Mouse (Mus musculus) olfactory bulb, adult 2 months (tissue): ENCODE measurements at regions not wholly inside any gene's neighbourhood (a gene's known extent, or its start where the extent isn't known, plus 50 kb on each side); places are given as distances from the start of the nearest gene placed in this dataset.

Experiments
- H3K27ac ChIP-seq: fragments of 200-500 bp; 2 replicates; pipeline ENCODE4 v1.5.1; 2012; ENCODE audit warnings: low read depth, low read length; ENCODE audit not compliant: insufficient read depth
- H3K4me1 ChIP-seq: fragments of 200-500 bp; 2 replicates; pipeline ENCODE4 v1.6.1; 2012; ENCODE audit warnings: low read length; ENCODE audit not compliant: control insufficient read depth, insufficient read depth
- H3K4me3 ChIP-seq: fragments of 200-500 bp; 2 replicates; pipeline ENCODE4 v1.5.1; 2012; ENCODE audit warnings: mild to moderate bottlenecking, low read depth, low read length, moderate library complexity; ENCODE audit not compliant: insufficient read depth
- CTCF ChIP-seq: fragments of 200-500 bp; IDR thresholded peaks from 2 replicates; pipeline ENCODE4 v1.5.1; 2012; ENCODE audit warnings: low read depth, mild to moderate bottlenecking, low read length, moderate library complexity; ENCODE audit not compliant: insufficient read depth
- POLR2A ChIP-seq: fragments of 200-500 bp; IDR thresholded peaks from 2 replicates; pipeline ENCODE4 v1.6.1; 2012; ENCODE audit warnings: mild to moderate bottlenecking, low read depth, low read length, moderate library complexity; ENCODE audit not compliant: insufficient read depth
- WGBS: fragments of 180-500 bp; shearing (Covaris S2); methylation state at CpG from one replicate; pipeline ENCODE4 v1.1.7; 2018; 5-methylcytosine and 5-hydroxymethylcytosine counted together

DNA sequence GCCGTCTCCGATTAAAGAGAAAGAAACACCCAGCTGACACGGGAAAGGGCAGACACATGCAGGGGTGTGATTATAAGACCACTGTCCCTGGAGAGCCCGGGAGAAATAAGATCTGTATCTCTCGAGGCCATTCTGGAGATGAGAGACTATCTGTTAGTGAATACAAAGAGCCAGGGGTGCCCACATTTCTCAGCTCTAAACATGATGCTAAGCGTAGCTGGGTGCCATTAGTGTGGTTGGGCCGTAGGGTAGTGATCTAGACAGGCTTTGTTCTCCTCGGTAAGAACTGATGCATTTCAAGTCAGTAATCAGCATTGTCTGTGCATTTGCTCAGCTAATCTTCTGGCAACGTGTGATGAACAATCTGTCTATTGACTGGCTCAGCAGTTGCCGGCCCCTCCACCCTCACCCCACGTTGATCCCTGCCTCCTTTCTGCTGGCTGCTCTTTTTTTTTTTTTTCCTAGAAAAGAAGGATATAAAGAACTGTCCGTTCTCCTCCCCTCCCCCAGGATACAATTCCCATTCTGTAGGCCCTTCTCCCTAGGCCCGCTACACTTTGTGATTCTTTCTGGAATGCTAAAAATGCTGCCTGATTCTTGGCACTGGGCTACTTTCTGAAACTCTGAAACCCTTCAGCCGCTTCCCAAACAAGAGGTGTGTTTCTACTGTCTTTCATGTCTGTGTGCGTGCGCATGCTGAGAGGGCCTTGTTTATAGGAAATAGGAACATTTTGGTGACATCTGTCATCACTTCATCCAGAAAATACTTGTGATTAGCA is 492.8 kb upstream of the Cited2 start:
- no peak overlapping the region for H3K27ac ChIP-seq
- no peak overlapping the region for H3K4me3 ChIP-seq
- no peaks in the 10 kb centered on the region for H3K4me1 ChIP-seq
- 43% methylated on average over 16 of the region's 16 CpGs for WGBS
- TF ChIP-seq CTCF (no peak), POLR2A (no peak)

DNA sequence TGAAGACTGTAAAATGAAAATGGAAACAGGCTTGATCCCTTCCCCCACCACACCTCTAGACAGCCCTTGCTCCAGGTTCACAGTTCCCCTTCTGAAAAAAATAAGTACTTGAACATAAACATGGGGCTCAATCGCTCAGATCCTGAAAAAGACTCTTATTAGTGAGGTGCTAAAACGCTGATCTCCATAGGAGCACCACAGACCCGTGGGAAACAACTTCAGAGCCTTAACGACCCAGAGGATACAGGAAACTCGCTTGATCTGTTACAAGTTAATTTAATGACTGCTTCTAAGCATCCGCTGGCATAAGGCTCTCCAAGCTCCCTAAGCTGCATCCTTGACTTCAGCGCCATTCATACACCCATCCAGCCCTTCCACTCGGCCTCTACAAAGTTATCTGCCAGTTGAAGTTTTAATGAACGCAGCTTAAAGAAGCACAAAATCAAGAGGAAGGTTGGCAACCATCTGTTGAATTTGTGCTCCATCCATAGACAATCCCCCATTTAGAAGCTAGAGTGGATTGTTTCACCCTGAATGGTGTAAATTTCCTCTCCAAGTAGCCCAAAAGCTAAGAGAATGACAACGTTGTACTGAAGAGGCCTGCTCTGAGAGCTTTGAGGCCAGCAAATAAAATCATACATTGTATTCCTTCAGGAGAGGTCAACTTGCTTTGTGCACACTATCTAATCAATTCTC is 486.9 kb upstream of the Cited2 start:
- no peak overlapping the region for H3K4me3 ChIP-seq
- WGBS, result 54% methylated on average over 10 of the region's 10 CpGs
- TF ChIP-seq POLR2A, result no peak
- no peak for TF ChIP-seq CTCF
- H3K27ac ChIP-seq, result no peak overlapping the region
- no peaks in the 10 kb centered on the region for H3K4me1 ChIP-seq

DNA sequence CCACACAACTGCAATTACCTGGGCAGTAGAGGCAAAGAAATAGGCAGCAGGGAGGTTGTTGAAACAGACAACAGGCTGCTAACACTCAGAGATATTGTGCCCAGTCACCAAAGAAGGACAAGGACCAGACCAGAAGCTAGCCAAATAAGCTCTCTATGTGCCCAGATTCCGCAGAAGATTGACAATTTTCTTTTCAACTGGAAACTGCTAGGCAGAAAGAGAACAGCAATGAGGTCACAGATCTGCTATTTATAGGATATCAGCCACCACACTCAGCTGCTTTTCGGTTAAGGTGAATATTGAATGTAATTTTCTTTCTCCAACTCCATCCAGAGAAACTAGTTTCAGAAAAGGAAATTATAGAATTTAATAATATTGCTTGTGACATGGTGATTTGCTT is 486.3 kb upstream of the Cited2 start:
- 35% methylated on average over 2 of the region's 2 CpGs for WGBS
- no peak for TF ChIP-seq CTCF
- TF ChIP-seq POLR2A, result no peak
- Histone ChIP-seq H3K4me1 (no peaks in the 10 kb centered on the region), H3K27ac (no peak overlapping the region), H3K4me3 (no peak overlapping the region)

DNA sequence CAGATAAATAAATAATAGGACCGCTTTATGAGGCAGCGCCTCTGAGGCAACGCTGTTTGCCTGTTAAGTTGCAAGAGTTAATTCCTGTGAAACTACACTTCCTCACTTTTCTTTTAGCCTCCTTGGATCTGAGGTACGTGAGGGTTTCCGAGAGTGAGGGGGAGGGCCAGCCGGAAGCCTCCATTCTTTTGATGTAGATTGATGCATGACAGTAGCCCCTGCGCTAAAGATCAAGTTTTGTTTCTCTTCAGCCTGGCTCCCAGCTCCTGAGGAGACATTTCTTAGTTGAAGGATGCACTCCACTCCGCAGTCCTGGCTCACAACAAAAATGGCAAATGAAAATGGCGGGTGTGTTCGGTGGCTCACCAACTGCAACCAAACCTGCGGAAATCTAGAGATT is 485.6 kb upstream of the Cited2 start:
- 77% methylated on average over 11 of the region's 11 CpGs for WGBS
- no peak for TF ChIP-seq CTCF
- TF ChIP-seq POLR2A, result no peak
- Histone ChIP-seq H3K4me3 (no peak overlapping the region), H3K4me1 (no peaks in the 10 kb centered on the region), H3K27ac (no peak overlapping the region)

DNA sequence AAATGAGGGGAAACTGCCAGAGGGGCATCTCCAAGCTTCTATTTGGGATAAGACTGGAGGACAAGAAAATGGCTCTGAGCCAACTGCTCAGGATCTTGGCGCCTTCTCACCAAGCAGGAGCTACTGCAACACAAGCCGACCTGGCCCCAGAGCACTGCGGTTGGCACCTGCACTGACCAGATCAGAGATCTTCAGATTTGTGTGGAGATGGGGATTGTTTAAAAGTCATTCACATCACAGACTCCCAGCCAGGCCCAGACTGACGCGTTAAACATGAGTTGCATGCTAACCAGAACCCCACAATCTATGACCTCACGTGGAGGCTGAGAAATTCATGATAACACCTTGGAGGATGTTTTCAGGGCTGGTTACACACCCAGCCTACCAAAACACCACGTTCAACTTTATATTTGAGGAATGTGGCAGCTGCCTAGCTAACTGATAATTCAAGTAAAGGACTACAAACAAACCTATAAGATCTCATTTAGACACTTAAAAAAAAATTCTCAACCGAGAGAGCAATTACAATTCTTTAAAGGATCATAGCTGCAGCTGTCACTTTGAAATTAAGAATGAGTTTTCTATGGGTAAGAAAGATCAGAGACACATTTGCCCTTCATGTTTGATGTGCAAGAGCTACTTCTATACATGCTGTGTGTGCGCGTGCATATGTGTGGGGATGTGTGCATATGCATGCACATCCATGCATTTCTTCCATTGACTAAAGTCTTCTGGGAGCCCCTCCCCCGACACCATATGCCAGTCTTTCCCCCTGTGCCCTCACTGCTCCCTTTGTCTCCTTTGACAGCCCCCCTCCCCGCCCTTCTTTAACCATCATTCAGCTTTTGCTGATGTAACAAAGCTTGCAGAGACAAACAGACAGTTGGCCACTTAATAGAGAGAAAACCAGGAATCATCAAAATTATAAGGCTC is 484.8 kb upstream of the Cited2 start:
- TF ChIP-seq CTCF (no peak), POLR2A (no peak)
- Histone ChIP-seq H3K27ac (no peak overlapping the region), H3K4me1 (no peaks in the 10 kb centered on the region), H3K4me3 (no peak overlapping the region)
- 86% methylated on average over 12 of the region's 12 CpGs for WGBS

DNA sequence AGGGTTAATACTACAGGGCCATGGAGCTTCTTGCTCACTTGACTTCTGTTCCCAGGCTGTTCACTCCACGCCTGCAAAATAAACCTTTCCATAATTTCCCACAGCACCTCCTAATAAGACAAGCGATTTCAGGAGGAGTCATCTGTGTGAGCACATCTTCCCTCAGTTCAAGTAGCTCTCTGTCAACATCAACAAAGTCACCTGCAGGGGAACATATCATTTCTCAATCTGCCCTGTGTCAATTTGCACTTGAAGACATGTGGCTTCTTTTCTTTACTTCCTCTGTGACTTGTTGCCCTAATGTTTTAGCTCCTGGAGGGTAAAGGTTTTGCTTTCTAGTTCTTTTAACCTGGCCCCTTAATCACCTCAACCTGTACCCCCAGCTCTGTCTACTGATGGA is 474.7 kb upstream of the Cited2 start:
- TF ChIP-seq POLR2A (no peak), CTCF (no peak)
- H3K4me1 ChIP-seq, result no peaks in the 10 kb centered on the region

DNA sequence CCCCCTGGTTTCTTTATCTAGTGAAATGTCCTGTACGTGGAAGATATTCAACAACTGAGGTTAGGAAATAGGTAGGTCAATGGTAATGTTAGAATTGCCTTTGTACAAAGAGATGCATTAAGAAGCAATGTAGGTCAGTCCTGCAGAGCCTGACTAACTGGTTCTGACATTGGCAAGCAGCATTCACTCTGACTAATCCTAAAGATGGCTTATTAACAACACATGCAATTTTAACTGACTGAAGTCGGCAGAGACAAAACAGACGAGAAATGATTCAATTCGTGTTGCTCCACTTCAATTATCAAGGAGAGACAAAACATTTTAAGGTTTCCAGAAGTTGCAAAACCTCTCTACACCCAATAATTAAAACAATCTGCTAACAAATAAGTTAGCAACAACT is 470.0 kb upstream of the Cited2 start:
- Histone ChIP-seq H3K27ac (no peak overlapping the region), H3K4me3 (no peak overlapping the region), H3K4me1 (no peaks in the 10 kb centered on the region)
- WGBS, result 36% methylated on average over 4 of the region's 4 CpGs
- no peak for TF ChIP-seq CTCF
- no peak for TF ChIP-seq POLR2A

More for the DNA sequence above, 474.7 kb upstream of the Cited2 start:
- Histone ChIP-seq H3K4me3 (no peak overlapping the region), H3K27ac (no peak overlapping the region)
- WGBS, result 90% methylated on average over 2 of the region's 2 CpGs

DNA sequence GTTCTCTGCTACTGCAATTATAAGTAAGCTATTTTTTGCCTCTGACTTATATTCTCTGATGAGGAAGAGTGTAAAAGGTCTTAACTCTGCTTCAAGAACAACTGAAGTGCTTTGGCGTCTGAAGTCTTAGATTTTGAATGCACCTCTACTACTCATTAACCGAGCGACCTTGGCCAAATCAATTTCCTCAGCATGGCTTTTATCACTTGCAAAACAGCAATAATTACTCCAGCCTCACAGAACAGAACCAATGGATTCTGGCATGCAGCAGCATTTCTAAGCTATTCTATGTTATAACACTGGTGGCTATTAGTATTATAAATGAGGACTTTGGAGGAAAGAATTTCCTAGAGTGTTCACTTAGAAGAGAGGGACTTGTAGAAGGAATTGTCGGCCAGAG is 462.9 kb upstream of the Cited2 start:
- no peak overlapping the region for H3K4me3 ChIP-seq
- TF ChIP-seq POLR2A, result no peak
- 46% methylated on average over 4 of the region's 4 CpGs for WGBS
- no peak overlapping the region for H3K27ac ChIP-seq
- H3K4me1 ChIP-seq, result no peaks in the 10 kb centered on the region

DNA sequence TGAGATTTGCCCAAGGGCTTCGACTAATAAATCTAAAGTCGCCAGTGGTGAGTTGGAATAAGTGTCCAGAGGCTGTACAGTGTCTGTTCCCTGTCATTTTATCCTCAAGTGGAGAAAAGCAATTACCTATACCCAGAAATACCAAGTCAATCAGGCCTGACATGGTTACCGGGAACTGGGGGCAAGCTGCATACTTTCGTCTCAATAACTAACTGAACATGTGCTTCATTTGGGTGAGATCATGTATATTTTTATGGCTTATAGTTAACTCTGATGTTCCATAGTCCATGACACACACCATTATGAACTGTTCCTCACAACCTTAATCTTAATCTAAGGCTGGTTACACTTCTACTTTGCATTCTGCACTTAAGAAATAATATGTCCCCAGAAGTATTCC is 462.4 kb upstream of the Cited2 start:
- Histone ChIP-seq H3K27ac (no peak overlapping the region), H3K4me3 (no peak overlapping the region), H3K4me1 (no peaks in the 10 kb centered on the region)
- WGBS, result 92% methylated on average over 4 of the region's 4 CpGs
- no peak for TF ChIP-seq CTCF
- no peak for TF ChIP-seq POLR2A
